Mouse (Mus musculus): Measurements from ENCODE around the gene Ubac2.

DNA sequence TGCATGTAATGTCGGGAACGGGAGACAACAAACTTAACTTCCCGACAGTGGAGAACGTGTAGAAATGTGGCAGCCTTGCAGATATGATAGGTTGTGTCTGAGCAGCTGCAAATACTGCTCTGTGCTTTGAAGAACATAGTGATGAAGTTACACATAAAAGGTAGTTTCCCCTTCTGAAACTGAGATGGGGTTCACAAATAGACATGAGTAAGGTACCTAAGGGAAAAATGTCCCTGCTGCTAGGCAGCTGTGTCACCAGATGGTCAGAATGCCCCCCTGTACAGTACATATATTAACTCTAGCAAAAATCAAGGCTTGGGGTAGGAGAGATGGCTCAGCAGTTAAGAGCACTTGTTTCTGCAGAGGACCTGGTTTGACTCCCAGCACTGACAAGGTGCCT is 4.8 kb upstream of the Ubac2 start:
- TF ChIP-seq POLR2A (IDR thresholded peaks at IDR 0.05; ENCODE audit: borderline replicate concordance, control insufficient read depth, low read depth, low read length) (no peak), CTCF (IDR thresholded peaks at IDR 0.05; ENCODE audit: control insufficient read depth, insufficient read depth, low read length) (no peak)

Data from bone marrow, adult 2 months (tissue).